Mouse (Mus musculus) neural tube, embryonic 10.5 days (tissue): ENCODE results near the gene Adgrg3.

Experiments
- DNase-seq: peaks from one replicate; pipeline ENCODE4 v3.0.0-alpha.2; 2017; ENCODE audit warnings: low spot score; ENCODE audit errors: extremely low spot score

Adgrg3 gene

GRCm38 (mm10) chr8:95080381-95081341 is 63.2 kb downstream of the Adgrg3 start, which contains the start of gene Katnb1:
Gene Katnb1 (plus strand): TSS chr8:95081186.
- peak; percentile 96 for DNase-seq

- DNase-seq: no peak
These were observed 64.2 kb downstream of the Adgrg3 start for GRCm38 (mm10) chr8:95081650-95082049.

GRCm38 (mm10) chr8:95084261-95084660 is 66.8 kb downstream of the Adgrg3 start:
- DNase-seq: no peak

GRCm38 (mm10) chr8:95084744-95085431 is 67.4 kb downstream of the Adgrg3 start:
- no peak for DNase-seq

GRCm38 (mm10) chr8:95085432-95086141 is 68.1 kb downstream of the Adgrg3 start:
- DNase-seq: no peak

GRCm38 (mm10) chr8:95093574-95093973 is 76.1 kb downstream of the Adgrg3 start:
- no peak for DNase-seq
